Mouse (Mus musculus): Measurements from ENCODE around the gene Gm33543.

Gene Gm33543

DNA sequence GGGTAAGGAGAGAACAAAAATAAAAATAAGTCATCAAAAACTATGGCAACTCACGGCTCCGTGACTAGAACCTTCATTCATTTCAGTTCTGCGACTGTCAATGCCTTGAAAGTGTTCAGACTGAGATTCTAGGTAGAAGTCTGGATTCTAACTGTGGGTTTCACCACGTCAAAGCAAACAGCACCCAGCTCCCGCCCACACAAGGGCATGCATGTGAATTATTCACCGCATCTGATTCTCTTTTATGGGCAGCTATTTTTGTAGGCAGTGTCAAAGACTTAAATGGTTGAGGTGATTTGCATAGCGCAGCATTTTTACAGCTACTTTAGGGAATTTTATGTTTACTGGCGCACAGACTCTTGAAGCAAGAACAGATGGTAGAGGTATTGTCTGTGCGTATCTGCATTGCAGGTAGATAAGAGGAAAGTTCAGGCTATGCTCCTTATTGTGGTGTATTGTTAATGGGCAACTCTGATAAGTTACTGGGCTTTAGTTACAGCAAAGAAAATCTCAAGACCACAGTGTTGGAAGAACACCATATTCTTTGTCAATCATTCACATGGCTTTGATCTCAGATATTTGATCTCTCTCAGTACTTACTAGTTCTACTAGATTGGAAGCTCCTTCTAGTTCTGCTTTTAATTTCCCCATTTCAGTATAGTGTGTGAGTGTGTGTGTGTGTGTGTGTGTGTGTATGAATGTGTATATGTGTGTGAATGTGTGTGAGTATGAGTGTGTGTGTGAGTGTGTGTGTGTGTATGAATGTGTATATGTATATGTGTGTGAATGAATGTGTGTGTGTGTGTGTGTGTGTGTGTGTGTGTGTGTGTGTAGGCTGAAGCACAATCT lies at the start of gene Gm33543:
TSS of gene Gm33543 (minus strand) at position 142 of the 849 bp plus-strand sequence.
- in situ Hi-C loops (cut with MboI, MseI): no loop called here

DNA sequence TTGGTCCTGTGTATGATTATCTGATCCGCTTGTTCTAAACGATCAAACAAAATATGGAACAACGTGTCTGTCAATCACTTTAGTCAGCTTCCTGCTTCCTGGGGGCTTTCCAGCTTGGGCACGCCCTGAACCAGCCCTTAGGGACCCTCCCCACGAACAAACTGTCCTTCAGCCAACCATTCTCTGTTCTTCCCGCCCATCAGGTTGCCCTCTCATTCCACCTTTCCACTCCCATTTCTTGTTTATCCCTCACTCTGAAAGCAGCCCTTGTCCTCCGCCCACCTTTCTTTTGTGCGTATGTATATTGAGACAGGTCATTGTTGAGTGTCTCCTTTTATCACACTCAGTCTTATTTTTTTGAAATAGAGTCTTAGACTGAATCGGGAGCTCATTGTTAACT lies 49.4 kb upstream of the Gm33543 start:
- in situ Hi-C loops (cut with MboI, MseI): loop anchor here (5.0 kb wide), 1 partner anchor 40 kb away; no protein-coding TSS in a partner anchor

DNA sequence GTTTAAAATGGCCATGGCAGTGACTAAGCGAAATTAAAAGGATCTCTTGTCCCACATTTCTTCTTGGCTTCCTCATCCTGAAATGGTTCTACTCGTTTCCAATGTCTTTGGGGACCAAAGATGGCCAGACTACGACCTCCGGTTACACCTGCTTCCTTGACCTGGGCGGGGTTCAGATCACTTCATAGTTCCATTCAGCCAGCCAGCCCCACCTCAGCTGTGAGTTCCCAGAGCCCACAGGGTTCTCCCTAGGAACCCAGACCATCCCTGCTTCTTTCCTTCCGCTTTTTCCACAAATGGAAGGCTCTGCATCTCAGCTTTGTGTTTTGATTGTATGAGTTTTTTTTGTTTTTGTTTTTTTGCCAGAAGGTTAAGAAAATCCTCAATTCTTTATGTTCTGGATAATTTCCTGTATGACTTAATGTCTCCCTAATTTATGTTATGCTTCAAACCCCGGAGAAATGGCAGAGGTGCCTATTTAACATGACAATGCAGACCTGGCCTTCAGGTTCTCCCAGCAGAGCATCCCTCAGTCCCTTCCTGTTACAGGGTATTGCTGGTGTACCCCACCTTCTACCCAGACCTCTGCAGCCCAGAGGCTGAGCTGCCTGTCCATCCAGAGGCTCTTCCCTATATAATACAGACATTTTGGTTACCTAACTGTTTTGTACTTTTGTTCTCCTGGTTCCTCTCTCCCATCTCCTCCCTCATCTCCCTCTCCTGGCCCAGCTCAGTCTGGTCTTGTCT lies 48.7 kb upstream of the Gm33543 start:
- in situ Hi-C loops (cut with MboI, MseI): loop anchor here (5.0 kb wide), 1 partner anchor 39 kb away; no protein-coding TSS in a partner anchor

DNA sequence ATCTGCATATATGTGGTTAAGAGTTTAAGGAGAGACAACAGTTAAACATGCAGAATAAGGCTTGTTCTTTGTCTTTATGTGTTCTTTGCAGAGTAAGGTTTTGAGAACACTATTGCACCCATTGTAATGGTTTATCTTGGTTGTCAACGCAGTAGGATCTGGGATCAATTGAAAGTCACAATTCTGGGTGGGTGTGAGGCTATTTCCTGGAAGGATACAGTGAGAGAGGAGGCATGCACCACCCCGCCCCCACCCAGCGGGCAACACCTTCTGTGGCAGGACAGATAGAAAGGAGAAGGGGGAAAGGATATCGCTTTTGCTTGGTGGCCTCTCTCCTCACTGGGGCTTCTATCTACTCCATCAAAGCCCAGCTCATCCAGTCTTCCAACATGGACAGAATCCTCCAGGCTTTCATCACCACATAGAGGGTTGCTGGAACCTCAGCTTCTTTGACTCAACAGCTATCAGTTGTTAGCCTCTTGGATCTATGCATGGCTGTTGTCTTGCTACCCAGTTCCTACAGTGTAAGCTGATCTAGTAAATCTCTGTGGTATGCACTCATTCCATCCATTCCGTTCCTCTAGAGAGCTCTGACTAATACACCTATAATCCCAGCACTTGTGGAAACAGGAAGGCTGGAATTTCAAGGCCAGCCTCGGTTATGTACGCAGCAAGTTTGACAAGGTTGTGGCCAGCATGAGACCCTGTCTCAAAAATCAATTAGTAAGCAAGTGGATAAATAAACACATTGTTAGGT lies 41.2 kb upstream of the Gm33543 start:
- in situ Hi-C loops (cut with MboI, MseI): loop anchor here (10.0 kb wide), 1 partner anchor 1451 kb away; no protein-coding TSS in a partner anchor

DNA sequence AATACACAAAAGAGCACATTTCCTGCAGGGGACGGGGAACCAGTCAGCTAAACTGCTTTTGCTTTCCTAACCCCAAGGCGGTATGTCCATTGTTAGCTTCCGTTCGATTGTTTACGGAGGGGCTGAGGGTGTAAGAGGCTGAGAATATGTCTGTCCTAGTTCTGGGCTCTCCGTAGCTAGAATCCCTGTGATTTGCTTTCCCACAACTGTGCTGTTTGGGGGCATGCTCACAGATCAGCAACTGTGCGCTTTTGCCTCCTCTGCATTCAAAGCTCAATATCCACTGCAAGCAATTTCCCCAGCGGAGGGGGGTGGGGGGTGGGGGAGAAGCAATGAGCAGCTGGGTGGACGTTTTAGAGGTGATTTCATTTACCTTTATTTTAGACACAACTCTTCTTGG lies 39.3 kb upstream of the Gm33543 start:
- in situ Hi-C loops (cut with MboI, MseI): loop anchor here (10.0 kb wide), 1 partner anchor 1453 kb away; no protein-coding TSS in a partner anchor

DNA sequence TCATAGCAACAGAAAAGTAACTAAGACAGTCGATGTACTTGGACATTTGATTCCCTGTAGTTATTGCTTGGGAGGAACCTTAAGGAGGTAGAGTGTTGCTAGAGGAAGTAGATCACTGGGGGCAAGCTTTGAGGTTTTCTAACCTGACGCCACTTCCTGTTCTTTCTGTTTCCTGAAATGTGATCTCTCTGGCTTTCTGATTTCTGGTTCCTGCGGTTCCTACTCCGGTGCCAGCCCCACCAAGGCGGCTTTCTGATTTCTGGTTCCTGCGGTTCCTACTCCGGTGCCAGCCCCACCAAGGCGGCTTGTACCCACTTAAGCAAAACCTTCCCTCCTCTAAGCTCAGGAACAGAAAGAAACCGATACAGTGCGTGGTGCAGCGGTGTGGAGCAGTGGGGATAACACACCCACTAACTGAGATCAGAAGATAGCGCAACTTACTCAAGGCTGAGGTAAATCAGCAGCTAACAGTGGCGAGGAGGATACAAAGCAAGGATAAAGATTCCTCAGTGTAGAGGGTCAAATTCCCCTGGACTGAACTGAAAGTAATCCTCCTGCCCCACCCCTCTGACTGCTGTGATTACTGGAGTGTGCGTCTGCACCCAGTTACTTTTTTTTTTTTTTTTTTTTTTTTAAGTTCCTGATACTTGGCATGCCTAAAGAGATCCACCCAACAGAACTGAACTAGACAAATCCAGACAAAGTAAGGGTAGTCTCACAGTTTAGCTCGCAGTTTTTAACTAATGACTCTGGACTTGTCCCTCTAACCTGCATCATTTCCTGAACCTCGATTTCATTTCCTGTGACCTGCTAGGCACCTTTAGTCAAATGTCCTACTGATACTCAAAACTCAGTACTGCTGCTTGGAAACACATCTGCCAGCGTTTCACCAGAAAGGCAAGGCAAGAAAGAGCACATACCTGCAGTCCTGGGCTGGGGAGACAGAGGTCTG lies 37.5 kb upstream of the Gm33543 start:
- in situ Hi-C loops (cut with MboI, MseI): loop anchor here (10.0 kb wide), 1 partner anchor 1455 kb away; no protein-coding TSS in a partner anchor

DNA sequence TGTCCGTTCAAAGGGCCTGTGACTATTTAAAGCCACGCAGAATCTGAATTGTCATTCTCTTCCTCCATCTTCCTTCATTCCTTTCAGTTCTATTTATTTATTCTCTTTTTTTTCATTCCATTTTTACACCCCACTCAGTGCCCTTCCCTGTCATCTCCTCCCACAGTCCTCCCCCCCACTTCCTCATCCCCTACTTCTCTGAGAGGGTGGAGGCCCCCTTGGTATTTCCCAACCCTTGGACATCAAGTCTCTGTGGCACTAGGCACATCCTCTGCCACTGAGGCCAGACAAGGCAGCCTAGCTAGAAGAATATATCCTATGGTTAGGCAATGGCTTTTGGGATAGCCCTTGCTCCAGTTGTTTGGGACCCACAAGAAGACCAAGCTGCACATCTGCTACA lies 28.1 kb upstream of the Gm33543 start:
- in situ Hi-C loops (cut with MboI, MseI): no loop called here

DNA sequence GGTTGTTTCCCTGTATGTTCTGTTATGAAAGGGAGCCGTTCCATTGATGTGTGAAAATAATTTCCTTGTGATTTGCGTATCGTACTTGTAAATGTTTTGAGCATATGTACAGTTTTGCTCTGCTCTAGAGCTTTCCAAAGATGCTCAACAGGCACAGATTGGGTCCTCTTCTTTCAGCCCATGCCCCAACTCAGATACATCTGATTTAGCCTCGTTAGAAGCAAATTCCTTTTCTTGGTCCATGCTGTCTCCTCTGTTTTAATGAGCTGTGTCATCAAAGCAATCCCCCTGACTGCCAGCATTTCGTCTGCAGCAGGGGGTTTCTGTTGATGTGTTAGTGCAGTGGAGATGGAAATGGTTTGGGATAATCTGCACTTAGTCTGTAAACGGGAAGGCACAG lies 25.6 kb upstream of the Gm33543 start:
- in situ Hi-C loops (cut with MboI, MseI): no loop called here

DNA sequence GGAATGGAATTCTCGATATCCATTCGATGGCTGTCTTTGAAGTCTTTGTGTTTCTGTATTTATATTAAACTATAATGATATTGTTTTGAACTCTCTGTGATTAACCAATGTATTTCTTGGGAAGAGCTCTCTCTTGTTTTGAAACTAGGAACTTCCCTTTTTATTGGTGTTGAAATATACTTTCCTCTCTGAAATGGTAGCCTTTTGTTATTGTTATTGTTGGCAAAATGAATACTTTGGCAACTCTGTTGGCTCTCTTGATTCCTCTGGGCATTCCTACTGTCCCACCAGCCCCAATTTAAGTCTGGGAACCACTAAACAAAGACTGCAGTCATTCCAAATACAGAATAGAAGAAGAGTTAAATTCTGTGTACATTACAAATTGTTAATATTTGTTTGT lies 24.9 kb upstream of the Gm33543 start:
- in situ Hi-C loops (cut with MboI, MseI): no loop called here

DNA sequence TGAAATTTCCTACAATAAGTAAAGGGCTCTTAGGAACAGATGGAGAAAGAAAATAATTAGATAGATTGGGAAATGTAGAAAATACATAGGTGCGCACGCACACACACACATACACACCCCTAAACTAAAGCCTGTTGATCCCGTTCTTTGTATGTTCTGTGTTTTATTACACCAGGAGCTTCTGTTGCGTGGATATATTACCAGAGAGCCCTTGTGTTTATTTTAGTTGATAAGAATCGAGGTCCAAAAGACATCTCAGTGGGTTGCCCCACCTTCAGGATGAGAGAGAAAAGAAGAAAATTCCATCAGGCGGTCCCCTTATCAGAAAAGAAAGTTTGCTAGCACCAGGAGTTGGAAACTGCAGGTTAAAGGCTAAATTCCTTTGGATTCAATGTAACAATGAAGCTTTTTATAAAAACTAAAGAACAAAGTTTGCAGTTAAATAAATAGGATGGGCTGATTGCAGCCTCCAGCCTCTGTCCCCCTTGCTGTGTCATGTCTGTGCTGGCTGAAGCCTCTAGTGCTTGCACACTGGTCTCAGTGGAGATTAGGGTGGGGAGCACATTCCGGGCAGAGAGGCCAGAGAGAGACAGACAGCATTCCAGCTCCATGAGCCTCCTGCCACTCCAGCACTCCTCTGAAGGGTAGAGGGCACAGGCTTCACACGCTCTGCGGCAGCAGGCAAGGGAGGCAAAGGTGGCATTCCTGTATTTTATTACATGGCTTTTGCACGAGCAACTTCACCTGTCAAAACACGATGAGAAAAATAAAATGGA lies 21.8 kb upstream of the Gm33543 start:
- in situ Hi-C loops (cut with MboI, MseI): loop anchor here (5.0 kb wide), 1 partner anchor 312 kb away; no protein-coding TSS in a partner anchor

DNA sequence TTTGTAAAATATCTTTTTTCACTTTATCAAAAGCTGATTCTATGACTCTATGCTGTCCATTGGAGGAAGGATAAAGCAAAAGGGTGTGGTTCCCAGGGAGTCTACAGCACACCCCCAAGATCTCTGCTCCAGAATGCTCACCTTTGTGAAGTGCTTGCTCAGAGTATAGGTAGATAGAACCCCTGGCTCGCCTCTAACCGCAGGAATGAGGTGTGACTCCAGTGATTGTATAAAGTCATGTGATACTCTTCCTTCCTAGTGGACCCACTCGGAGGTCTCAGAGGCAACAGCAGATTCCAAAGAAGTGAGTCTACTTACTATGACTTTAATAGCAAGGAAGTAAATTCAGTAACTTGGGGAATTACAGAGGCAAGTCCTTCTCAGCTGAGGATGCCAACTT lies 19.9 kb upstream of the Gm33543 start:
- in situ Hi-C loops (cut with MboI, MseI): loop anchor here (5.0 kb wide), 1 partner anchor 310 kb away; no protein-coding TSS in a partner anchor

DNA sequence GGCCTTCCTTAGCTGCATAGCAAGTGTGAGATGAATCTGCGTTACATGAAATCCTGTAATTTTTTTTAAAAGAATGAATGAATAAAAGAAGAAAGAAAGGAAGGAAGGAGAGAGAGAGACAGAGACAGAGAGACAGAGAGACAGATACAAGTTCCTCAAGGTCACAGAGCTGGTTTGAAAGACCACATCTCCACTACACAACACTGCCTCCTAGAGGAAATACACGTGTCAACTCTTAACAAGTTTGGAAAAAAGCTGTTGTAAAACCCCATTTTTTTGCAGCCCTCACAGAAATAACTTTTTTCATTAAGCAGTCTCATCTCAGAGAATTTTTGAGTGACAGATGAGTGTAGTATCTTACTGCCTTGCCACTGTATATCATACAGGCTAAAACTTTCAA lies 15.4 kb upstream of the Gm33543 start:
- in situ Hi-C loops (cut with MboI, MseI): no loop called here

DNA sequence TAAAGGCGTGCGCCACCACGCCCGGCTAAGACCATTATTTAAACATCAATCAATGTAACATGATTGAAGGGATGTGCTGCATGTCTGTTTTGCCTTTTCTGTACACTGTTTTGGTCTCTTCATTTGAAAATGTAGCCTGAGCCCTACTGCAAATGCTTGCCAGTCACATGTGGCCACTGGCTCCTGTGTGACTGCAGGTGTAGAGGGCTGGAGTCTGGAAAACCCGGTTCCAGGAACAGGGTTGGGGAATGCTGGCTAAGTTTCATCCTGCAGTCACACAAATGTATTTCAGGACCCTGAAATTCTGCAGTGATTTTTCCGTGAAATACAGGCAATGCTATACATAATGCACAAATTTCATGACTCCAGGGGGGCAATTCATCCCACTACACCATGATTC lies 12.7 kb upstream of the Gm33543 start:
- in situ Hi-C loops (cut with MboI, MseI): no loop called here

DNA sequence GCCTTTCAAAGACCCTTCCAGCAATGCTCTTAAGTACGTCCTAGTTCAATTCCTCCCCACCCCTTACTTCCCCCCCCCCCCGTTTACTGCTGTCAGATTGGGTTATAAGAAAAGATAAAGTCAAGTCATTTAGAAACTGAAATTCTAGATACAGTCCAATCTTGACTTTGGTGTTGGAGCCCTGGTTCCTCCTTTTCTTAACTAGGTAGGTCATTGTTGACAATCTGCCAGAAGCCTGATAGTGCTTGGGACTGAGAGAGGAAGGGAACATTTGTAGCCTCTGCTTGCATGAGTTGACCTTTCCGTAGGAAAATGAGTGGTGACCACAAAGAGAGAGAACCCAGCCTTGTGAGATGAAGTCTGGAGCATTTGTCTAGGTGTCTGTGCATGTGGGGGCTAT lies 7.8 kb upstream of the Gm33543 start:
- in situ Hi-C loops (cut with MboI, MseI): loop anchor here (5.0 kb wide), 1 partner anchor 42 kb away; no protein-coding TSS in a partner anchor

DNA sequence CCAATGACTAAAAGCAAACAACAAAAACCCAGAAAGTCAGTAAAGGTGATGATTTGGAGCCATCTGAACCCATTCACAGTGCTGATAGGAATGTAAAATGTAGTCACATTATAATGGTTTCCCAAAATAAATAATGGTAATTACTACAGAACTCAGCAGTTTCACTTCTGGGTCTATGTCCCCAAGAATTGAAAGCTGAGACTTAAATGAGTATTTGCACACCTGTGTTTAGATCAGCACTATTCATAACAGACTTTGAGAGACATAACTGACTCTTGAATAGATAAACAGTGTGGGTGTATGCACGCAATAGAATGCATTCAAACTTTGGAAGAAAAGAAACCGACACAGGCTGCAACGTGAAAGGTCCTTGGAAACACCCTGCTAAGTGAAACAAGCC lies 4.0 kb upstream of the Gm33543 start:
- in situ Hi-C loops (cut with MboI, MseI): no loop called here

DNA sequence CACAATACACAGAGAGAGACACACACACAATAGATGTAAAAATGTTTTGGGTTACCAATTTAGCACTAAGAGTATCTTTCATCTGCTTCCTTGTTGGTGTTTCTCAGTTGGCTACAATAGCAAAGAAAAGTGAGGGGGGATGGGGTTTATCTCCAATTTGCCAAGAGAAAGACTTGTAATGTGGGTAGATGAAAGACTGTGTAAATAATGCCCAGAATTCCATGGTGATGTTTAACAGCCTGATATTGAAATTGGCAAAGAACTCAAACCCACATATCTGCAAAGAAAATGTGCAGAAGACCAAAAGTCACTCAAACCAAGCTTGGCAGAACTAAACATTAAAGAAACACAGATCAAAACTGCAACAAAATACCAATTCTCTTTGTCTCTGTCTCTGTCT lies 3.6 kb upstream of the Gm33543 start:
- in situ Hi-C loops (cut with MboI, MseI): no loop called here

DNA sequence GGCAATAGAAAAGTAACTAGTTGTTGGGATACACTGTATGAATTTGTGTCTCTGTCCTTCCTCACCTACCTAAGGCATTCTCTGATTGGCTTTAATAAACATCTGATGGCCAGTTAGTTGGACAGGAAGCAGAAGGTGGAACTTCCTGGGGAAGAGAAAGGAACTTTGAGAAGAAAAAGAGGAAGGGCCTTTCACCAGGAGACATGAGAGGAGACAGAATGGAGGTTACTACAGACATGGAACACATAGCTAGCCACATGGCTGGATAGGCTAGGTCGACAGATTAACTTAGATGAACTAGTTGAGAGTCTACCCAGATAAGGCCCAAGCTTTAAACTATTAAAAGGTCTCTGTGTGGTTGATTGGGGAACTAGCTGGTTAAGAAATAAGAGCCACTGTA lies 1.1 kb upstream of the Gm33543 start:
- in situ Hi-C loops (cut with MboI, MseI): no loop called here

DNA sequence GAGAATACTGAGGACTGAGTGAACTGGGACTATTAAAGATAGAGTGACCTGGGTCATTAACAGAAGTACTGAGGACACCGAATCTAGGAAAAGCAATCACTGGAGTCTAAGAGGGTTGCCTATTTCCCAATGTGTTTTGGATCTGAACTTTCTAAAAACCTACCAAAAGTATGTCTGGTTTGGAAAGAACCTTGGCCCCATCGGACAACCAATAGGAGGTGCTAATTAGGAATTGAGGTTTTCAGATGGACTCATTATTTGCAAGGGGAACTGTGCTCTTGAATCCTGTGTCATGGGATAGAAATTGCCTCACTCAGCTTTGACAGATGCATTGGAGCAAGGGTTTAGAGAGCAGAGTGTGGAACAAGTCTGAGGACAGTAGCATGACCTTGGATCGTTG lies 1.5 kb downstream of the Gm33543 start:
- in situ Hi-C loops (cut with MboI, MseI): no loop called here

DNA sequence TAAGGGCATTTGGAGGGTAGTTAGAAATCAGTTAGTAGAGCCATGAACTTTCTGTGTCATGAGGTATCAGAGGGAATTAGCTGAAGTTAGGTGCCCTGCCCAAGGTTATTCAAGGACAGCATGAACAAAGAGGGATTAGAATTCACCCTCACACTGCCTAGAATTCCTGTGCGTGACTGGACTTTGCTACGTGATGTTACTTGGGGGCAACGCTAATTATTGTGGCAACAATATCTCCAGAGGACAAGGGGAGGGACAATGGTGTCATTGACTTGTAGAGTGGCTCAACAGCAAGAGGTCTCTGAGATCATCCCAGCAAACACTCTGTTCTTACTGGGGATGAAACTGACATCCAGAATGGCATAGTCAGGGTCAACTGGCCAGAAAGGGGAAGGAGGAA lies 2.9 kb downstream of the Gm33543 start:
- in situ Hi-C loops (cut with MboI, MseI): no loop called here

DNA sequence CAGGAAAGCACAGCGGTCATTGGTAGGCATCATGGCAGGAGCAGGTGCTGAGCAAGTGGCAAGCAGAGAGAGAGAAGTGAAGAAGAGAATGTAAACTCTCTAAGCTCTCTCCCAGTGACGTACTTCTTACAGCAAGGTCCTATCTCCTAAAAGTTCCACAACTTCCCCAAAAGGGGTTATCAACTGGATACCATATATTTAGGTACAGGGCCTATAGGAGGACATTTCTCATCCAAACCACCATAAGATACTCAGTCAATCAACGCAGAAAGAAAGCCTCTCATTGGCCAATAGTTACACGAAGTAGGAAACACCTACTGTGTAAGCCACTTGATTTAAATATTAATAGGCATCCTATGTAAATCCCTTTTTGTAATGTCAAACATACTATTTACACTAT lies 3.7 kb downstream of the Gm33543 start:
- in situ Hi-C loops (cut with MboI, MseI): no loop called here
